Mouse (Mus musculus) small intestine, adult 2 months (tissue): ENCODE data around the gene Ano7. TPM values are rescaled to one million over a fixed set of nuclear protein-coding genes. Genes with fewer than 3 reads are reported as not detected.

Source experiments
- H3K27ac ChIP-seq: fragments of 200-500 bp; 2 replicates; pipeline ENCODE4 v1.5.1; 2012; ENCODE audit warnings: low read depth, low read length, control low read depth, inconsistent platforms; ENCODE audit not compliant: insufficient read depth
- H3K27me3 ChIP-seq: fragments of 200-500 bp; 2 replicates; pipeline ENCODE4 v1.6.1; 2012; ENCODE audit warnings: mild to moderate bottlenecking, moderate library complexity, low read length, inconsistent platforms; ENCODE audit not compliant: control insufficient read depth, insufficient read depth
- H3K36me3 ChIP-seq: fragments of 200-500 bp; 2 replicates; pipeline ENCODE4 v1.6.1; 2012; ENCODE audit warnings: mild to moderate bottlenecking, low read length, control low read depth, inconsistent platforms; ENCODE audit not compliant: control insufficient read depth, insufficient read depth
- H3K4me1 ChIP-seq: fragments of 200-500 bp; 2 replicates; pipeline ENCODE4 v1.6.1; 2012; ENCODE audit warnings: low read length, inconsistent platforms, mixed read lengths; ENCODE audit not compliant: control insufficient read depth, insufficient read depth, insufficient read length
- H3K4me3 ChIP-seq: fragments of 200-500 bp; 2 replicates; pipeline ENCODE4 v1.5.1; 2012; ENCODE audit warnings: low read depth, mild to moderate bottlenecking, control low read depth, inconsistent platforms, low read length, moderate library complexity
- CTCF ChIP-seq: fragments of 200-500 bp; IDR thresholded peaks from 2 replicates; pipeline ENCODE4 v1.5.1; 2012; ENCODE audit warnings: low read depth, mild to moderate bottlenecking, control low read depth, inconsistent platforms, low read length, moderate library complexity, mixed read lengths; ENCODE audit not compliant: insufficient replicate concordance, insufficient read length; ENCODE audit errors: extremely low read depth
- POLR2A ChIP-seq: fragments of 200-500 bp; IDR thresholded peaks from 2 replicates; pipeline ENCODE4 v1.6.1; 2012; ENCODE audit warnings: low read depth, mild to moderate bottlenecking, control low read depth, inconsistent platforms, low read length, moderate library complexity
- polyA plus RNA-seq: library from polyadenylated mRNA; depleted of rRNA; stranded (reverse); fragments of >200 nt; gene quantifications from 2 replicates; pipeline ENCODE4 v1.2.3, GENCODE M21; 2012; rRNA removed

The Ano7 gene
- polyA plus RNA-seq, 1 experiment, result 41.4 TPM

DNA sequence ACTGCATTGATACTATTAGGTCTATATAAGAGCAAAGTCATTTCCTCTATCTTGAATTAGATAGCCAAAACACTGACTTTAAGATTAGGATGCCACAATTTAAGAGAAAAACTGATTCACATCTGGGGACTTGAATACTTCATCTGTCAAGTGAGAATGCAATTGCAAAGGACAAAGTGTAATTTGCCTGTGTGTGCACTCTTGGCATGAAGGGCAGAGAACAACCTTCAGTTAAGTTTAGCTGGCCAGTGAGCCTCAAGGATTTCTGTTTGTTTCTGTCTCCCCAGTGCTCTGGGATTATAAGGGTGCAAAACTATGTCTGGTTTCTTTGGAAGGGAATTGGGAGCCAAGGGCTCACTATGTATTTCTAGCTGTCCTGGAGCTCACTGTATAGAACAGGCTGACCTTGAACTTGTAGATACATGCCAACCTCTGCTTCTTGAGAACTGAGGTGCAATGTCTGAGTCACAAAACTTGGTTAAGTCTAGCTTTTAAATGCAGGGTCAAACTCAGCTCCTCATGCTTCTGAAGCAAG lies 80.1 kb downstream of the Ano7 start:
- Histone ChIP-seq H3K27ac (no peak overlapping the region), H3K27me3 (no peaks in the 10 kb centered on the region), H3K4me3 (no peak overlapping the region), H3K4me1 (no peaks in the 10 kb centered on the region), H3K36me3 (0 out of 2 replicates have a peak, but pooled peaks cover 3% of the 10 kb centered on the region)
- no peak for TF ChIP-seq CTCF
- TF ChIP-seq POLR2A, result no peak

Other genes starting within 250 kb of the Ano7 start
- gene Agxt, start 238.7 kb upstream of the Ano7 start, polyA plus RNA-seq, result 0.14 and 0.58 TPM in 2 replicates
- 3.0 and 13.5 TPM in 2 replicates for gene 2310007B03Rik, start 213.0 kb upstream of the Ano7 start, polyA plus RNA-seq
- gene Crocc2, start 205.2 kb upstream of the Ano7 start, polyA plus RNA-seq, result 0.08 TPM in 1 of 2 replicates, not detected in the other
- 2.6 and 3.0 TPM in 2 replicates for gene Sned1, start 138.1 kb upstream of the Ano7 start, polyA plus RNA-seq
- 1.3 and 3.1 TPM in 2 replicates for gene Mterf4, start 68.0 kb upstream of the Ano7 start, polyA plus RNA-seq
- 1.2 and 2.6 TPM in 2 replicates for gene Ppp1r7, start 31.1 kb upstream of the Ano7 start, polyA plus RNA-seq
- gene Pask, start 30.4 kb upstream of the Ano7 start, polyA plus RNA-seq, result 0.62 and 1.6 TPM in 2 replicates
- 29.9 and 54.9 TPM in 2 replicates for gene Hdlbp, start 104.9 kb downstream of the Ano7 start, polyA plus RNA-seq
- gene Farp2, start 138.1 kb downstream of the Ano7 start, polyA plus RNA-seq, result 4.7 and 13.6 TPM in 2 replicates